Mouse (Mus musculus): ENCODE measurements at regions not wholly inside any gene's neighbourhood (a gene's known extent, or its start where the extent isn't known, plus 50 kb on each side); places are given as distances from the start of the nearest gene placed in this dataset.

DNA sequence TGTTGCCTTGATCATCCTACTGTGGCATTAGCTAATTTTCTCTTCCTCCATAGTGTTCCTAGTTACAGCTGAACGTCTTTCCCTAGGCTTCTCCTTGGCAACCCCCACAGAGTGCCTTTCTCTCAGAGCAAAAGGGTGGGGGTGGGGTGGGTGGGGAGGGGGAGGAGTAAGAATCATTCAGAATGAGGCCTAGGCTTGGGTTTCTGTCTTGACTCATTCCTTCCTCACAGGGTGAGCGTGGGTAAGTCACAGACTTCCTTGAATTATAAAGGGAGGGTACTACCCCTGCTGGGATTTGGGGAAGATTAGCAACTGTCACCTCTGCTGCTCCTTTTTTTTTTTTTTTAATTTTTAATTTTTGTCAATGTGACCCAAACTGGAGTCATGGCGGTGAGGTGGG is 114.5 kb downstream of the Dhx35 start:
- no peak for DNase-seq (ENCODE audit: low read depth, low spot score)

DNA sequence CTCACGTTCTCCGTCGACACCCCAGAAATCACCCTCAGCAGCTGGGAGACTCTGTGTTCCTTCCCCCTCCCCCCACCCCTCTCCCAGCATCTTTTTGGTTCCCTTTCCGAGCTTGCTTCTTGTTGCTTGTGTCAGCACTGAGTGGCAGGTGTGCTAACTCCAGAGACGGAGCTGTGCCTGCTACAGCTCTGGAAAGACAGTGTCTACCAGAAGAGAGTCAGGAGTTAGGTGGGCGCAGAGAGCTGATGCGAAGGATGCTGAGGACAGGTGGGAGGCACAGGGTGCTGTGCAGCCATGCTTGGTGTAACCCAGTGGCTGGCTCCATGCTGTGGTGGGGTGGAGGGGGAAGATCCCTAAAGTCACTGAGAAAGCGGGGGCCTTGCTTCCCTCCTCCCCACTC is 115.7 kb downstream of the Dhx35 start:
- DNase-seq (ENCODE audit: low read depth, low spot score), result no peak

DNA sequence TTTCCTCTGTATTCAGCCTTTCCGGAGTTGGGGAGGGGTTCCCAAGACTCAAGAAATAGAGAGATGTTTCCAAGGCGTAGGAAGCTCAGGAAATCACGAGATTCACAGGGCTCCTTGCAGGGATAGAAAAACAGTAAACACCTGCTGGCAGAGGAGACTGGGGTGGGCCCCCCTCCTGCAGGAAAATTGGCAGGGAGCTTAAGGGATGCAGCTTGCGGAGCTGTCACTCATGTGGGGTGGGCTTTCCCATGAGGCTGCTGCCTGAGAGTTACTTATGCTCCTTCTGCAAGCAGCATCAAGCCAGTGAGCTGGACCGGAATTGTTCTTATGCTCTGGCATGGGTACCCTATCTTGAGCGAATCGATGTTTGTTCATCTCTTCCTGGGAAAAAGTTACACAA is 116.6 kb downstream of the Dhx35 start:
- no peak for DNase-seq (ENCODE audit: low read depth, low spot score)

DNA sequence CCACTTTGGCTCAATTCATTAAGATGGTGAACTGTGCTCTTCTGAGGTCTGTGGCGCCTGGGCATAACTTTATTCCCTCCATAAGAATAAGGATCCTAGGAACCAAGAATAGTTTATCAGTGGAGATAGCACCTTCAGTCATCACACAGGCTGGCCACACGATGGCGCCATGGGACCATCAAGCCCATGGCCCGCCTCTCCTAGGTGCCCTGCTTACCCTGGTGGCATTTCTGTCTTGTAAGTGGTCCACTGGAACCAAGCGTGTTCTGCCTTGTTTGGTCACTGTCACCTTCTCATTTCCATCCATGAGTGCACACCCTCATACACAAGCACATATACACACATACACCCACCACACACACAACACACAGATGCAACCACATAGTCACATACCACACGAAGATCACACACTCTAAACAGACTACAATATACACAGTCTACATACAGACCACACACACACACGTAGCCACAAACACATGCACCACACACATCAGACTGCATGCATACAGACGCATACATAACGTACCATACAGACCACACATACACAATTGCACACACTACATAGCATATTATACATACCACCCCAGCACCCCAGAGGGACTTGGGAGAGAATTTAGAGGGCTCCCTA is 118.1 kb downstream of the Dhx35 start:
- peak; percentile 57 for DNase-seq (ENCODE audit: low read depth, low spot score)

DNA sequence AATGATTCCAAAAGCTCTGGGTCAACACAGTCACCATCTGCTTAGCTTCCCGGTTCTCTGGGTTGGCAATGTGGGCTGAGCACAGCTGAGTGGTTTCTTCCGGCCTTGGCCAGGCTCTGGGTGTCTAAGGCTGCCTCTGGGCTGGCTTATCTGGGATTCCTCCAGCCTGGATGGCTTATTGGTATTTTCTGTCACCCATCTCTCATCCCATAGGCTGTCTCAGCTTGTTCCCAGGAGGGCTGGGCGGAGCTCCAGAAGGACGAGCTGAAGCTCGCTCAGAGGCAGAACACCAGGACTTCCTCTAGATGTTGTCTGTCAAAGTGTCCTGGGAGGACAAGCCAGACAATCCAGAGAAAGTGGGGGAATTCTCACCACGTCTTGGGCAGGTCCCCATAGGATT is 122.8 kb downstream of the Dhx35 start:
- DNase-seq (ENCODE audit: low read depth, low spot score), result no peak

DNA sequence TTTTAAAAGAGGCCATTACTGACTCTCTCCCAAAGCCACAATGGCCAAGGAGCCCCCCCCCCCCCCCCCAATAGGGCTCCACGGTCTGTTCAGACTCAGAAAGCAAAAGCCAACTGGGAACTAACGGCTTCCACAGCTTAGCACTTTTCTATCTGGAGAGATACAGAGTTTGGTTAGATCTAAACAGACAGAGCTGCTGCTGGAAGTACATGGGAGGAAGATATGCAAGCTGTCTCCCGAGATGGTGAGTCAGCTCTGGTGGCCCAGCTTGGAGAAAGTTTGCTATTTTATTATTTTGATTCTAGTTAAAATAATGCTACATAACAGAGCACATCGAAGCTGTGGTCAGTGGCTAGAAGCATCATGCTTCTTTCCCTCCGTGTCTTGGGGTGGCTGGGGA is 123.7 kb downstream of the Dhx35 start:
- no peak for DNase-seq (ENCODE audit: low read depth, low spot score)

DNA sequence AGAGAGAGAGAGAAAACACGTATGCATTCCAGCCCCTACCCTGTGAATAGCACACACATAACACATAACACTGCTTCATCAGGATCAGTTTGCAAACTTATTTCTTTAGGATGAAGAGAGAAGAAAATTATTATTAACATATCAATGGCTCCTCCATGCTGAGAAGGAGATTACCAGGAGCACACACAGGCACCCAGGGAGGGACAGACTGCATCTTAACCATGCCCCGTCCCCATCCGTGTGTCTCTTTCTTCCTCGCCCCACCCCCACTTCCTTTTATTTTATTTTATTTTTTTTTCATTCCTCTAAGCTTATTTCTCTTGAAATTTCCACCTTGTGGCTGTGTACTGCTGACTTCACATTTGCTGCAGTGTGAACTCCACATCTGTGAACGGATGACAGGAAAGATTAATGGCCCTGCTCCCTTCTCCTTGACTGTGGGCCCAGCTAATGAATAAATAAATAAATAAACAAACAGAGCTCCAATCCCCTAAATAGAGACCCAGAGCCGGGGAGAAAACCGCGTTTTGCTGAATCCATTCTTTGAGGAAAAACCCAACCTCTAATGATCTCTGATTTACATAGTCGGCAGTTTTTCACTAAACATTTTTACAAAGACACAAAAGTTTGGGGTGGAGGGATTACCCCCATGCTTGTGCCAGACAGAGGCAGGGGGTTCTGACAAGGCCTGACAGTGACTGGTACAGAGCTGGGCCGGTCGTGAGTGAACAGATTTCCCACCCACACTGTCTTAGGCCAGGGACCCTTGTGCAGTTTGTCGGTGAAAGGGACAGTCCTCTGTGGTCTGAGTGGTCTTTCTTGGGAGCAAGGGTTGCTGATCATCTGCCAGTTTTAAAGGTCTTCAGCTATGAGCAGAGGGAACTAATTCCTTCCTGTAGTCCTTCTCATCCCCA is 127.0 kb downstream of the Dhx35 start:
- no peak for DNase-seq (ENCODE audit: low read depth, low spot score)

DNA sequence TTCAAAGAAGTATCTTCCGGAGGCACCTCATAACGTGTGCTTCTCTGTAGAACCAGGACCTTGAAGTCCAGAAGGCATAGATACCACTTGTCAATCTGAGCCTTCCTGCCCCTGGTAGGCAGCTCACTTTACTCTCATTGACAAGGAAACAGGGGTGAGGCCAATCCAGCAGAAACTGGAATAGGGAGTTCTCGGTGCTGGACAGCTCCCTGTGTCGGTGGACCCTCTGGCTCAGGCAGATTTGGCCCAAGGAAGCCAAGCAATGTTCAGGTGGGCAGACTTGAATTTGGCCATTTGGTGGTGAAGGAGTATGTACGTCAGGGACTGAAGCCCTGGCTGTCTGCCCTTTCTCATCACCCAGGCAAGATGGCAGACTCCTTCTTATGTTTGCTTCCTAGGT is 128.2 kb downstream of the Dhx35 start:
- no peak for DNase-seq (ENCODE audit: low read depth, low spot score)

DNA sequence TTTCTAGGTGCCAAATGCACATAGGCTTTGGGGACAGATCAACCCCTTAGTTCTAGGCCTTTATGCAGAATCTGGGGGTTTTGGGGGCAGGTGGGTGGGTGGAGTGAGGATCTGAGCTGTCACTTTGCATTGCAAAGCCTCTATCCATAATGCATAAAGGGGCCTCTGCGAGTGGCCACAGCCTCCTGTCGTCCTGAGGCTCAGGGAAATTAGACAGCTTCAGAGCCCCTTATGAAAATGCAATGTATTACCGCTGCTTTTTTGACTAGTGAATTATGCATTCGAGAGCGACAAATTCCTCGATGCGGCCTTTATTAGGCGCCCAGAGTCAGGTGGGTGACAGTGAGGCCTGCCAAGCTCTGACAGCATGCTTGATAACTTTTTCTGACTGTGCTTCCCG is 134.9 kb downstream of the Dhx35 start:
- DNase-seq (ENCODE audit: low read depth, low spot score), result no peak

DNA sequence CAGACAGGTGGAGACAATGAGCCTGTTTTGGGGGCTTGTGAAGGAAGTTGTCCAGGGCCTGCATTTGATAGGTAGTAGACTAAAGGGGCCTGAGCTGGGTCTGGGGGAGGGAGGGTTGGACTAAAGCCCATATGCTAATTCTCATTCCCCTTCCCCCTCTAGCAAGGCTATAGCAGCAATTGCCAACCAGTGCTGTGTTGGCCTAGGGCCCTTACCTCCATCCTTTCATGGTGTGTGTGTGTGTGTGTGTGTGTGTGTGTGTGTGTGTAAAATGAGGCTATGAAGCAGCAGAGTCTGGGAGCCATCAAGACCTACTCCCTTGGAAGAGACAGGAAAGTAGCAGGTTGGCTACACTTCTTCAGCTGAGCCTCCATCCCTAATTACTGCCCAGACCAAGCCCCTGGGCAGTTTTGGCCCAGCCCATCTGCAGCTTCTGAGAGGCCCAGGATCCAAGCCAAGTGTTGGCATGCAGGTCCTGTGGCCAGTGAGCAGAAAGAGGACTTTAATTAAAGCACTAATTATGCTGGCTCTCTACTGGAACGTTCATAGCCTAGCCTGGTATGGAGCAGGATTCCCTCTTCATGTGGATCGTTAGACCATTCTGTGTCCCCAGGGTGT is 143.4 kb downstream of the Dhx35 start:
- no peak for DNase-seq (ENCODE audit: low read depth, low spot score)

DNA sequence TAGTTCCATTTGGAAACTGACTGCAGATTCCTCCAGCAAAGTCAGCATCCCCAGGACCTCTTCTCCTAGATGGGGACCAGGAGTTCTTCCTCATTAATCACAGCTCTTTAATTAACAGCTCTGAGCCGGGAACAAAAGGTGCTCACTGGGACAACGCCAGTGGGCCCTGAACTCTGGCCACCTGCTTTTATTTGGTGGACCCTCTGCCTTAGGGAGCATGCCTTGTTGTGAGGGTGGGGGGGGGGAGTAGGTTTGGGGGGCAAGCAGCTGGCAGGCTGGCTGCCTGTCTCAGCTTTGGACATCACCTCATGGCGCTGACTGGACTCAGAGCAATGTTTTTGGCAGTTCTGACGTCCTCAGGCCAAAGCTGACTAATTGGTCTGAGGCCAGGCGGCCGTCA is 154.8 kb downstream of the Dhx35 start:
- DNase-seq (ENCODE audit: low read depth, low spot score), result no peak

DNA sequence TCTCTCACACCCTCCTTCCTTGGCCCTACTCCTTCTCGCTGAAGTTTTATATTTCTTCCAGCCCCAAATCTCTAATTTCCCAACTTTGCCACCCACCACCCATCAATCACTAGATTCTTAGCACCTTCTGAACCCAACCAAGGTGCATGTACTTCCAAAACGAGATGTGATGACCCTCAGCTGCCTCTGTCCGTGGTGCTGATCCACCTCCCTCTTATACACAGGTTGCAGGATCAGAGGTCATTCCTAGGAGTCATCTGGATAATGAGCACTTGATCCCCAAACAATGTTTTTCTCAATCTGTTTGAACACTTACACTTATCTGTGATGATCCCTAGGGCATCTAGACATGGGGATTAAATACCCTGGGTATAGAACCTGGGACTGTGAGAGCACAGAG is 156.5 kb downstream of the Dhx35 start:
- DNase-seq (ENCODE audit: low read depth, low spot score), result no peak

DNA sequence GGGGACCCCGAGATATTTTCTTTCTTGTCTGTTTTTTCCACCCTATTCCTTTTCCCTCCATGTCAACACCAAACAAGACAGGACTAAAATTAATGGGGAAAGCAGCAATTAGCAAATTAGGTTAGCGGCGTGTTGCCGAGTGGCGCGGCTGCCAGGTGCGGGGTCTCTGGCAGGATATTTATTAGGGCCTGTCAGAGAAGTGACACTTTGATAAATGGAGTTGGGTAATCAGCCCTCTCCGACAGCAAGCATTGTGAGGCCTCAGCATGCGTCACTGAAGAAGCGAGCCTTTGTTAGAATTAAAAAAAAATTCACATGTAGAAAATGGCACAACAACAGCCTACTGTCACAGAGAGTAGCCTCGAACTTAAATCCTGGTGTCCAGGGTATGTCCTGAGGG is 162.3 kb downstream of the Dhx35 start:
- DNase-seq (ENCODE audit: low read depth, low spot score), result no peak

DNA sequence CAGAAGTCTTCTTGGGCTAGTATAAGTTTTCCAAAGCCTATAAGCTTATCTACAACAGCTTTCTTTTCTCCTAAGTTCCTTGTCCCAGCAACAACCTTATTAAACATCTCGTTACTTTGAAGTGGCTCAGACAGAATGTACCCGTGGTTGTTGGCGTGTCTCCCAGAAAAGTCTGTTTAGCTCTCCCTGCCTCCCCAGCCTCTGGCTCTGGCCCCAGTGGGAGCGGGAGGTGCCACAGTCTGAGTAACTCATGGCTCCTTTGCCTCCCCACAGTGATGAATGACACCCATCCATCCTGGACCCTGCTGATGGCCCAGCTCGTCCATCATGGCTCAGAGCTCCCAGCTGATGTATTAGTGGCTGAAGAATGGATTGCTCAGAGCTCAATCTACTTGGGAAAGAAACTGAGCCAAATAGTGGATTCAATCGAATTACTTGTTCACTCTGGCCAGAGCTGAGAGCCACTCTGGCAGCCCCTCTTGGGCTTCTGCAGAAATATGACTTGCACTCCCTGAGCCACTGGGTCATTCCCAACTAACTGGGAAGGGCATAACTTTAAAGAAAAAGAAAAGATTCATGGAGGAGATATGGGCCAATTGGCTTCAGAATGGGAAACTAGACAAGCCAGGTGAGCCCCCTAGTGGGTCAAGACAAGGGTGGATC is 170.5 kb downstream of the Dhx35 start:
- DNase-seq (ENCODE audit: low read depth, low spot score), result no peak

DNA sequence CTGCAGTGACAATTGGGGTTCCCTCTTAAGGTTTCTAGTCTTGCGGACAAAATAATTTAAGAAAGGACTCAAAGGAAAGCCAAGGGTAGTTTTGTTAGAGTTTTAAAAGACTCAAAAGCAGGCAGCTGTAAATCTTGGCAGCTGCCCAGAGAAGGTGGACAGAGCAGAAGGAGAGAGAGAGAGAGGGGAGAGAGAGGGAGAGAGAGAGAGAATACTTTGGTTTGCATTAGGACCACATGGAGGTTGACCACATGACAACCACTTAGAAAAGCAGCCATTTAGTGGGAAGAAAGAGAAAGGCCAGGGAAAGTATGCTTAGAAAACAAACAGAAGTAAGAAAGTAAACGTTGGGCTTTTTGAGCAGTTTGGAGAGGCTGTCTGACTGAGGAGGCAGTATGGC is 177.6 kb downstream of the Dhx35 start:
- no peak for DNase-seq (ENCODE audit: low read depth, low spot score)

DNA sequence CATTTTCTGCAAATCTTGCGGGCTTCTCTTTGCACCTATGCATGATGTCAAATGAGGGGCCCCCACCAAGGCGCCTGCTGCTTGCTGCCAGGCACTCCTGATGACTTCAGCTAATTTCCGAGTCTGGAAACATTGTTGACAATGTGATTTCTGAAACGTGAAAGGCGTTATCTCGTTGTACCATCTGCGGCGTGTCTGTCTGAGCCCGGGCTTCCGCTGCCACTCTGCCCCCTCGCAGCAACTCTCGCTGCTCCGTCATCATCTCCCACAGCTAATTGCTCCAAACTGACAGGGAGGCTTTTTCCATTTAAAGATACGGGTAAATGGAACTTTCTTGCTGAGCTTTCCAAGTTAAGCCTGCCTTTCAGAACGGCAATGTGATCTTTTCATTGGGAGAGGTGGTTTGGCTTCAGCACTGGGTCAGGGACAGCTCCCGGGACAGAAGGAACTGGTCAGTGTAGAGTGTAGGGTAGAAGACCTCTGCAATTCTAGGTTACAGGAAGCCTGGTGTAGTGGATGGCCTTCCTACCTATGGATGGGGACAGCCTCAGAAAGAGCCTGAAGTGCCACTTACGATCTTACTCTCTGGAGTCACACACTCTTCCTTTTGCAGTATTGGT is 191.0 kb downstream of the Dhx35 start:
- no peak for DNase-seq (ENCODE audit: low read depth, low spot score)

DNA sequence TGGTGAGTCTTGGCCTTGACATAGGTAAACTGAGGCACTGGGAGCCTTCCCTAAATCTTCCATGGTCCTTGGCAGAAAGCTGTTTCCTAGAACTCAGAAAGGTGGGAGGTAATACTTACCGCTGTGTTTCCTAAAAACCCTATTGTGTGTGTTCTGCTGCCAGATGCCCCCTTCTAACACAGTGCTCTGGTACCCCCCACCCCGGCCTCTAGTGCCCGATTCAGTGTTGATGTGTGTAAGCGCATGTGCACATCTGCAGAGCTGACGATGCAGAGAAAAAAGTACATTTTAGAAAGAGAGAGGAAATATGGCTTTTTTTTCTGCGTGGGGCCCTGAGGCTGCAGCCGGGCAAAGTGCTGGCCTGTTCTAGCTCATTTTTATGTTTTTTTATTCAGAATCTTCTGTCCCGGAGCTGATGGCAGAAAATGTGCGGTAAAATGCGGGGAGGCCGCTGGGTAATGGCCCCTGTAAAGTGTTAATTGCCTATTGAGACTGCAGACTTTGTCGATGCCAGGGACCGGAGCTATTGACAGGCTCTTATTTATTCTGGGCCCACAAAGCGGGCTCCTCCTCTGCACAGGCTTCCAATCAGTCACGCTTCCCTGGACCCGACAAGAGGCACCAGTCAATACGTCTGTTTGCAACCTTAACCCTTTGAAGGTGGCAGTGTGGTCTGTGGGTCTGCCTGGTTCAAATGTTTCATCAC is 208.0 kb downstream of the Dhx35 start:
- no peak for DNase-seq (ENCODE audit: low read depth, low spot score)

DNA sequence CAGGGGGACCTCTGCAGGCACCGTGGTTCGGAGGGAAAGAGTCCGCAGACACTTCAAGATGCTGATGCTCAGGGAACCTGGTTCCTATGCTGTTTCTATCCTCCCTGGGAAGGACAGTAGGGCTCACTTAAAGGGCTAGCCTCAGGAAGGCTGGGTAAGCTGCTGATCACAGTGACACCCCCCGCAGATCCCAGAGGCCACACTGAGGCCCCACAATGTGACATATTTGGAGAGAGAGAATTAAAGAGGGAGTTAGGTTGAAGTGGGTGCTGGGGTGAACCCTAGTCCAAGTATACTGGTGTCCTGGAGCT is 208.5 kb downstream of the Dhx35 start:
- DNase-seq (ENCODE audit: low read depth, low spot score), result no peak

DNA sequence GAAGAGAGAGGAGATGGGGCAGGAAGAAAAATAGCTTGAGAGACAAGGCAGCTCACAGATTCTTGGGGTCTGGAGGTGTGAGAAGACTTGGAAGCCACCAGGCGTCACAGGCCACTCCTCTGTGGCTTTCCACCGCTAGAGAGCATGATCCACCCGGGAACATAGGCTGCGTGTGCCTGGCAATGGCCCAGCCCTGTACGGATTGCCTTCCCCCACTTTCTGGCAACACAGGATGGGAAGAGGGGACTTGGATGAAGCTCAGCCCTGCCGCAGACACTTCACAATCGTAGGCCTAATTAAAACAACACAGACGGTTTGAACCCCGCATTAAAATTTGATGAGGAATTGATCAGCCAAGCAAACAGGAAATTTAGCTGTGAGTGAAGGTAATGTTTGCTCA is 209.8 kb downstream of the Dhx35 start:
- no peak for DNase-seq (ENCODE audit: low read depth, low spot score)

DNA sequence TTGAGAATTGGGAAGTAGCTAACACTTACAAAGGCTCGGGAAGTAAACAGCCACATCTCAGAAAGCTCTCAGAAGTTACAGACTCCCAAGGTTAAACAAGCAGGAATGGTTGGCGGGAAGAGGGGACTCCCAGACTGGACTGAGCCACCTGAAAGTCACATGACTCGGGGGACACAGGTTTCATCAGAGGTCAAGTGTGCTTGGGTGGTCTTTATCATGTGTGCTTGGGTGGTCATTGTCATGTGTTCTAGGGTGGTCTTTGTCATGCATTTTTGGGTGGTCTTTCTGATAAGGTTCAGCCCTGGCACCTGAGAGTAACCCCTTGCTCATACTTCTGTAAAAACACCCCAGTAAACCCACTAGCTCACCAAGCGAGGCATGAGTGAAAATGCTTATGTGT is 218.1 kb downstream of the Dhx35 start:
- DNase-seq (ENCODE audit: low read depth, low spot score), result no peak

DNA sequence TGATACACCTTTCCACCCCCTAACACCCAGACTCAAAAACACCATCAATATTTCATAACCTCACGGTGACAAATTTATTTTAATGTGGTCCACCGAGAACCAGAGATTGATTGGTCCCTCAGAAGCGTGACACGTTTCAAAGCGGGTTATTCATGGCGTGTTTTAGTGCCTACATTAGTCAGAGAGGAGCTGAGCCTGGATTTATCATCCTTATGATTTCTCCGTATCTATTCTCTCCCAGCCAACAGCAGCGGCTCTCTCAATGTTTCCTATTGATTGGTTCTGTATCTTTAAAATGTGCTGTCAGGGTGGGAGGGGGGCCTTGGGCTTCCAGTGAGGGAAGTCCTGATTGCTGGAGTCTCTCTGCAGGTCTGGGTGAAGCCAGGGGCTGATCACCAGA is 219.9 kb downstream of the Dhx35 start:
- DNase-seq (ENCODE audit: low read depth, low spot score), result no peak

All from A20 (cell line).